Mouse (Mus musculus) left cerebral cortex, adult 11 months (tissue): ENCODE measurements around the gene Drd1.
A peak's percentile ranks its signal among the peaks of the same experiment; 100 is the strongest.

Experiments used
- DNase-seq: peaks from one replicate; pipeline ENCODE4 v3.0.0; 2022; ENCODE audit warnings: low spot score

The Drd1 gene

GRCm38 (mm10) chr13:54055448-54055861 lies at the start of gene Drd1:
Drd1 (minus strand) TSS chr13:54055705.
- peak; percentile 76 for DNase-seq

GRCm38 (mm10) chr13:54103866-54104265 lies 48.4 kb upstream of the Drd1 start:
- DNase-seq = no peak

GRCm38 (mm10) chr13:54103271-54103670 lies 47.8 kb upstream of the Drd1 start:
- DNase-seq = no peak

GRCm38 (mm10) chr13:54102061-54102460 lies 46.6 kb upstream of the Drd1 start:
- DNase-seq = no peak

- peak; percentile 78 for DNase-seq
Observed at GRCm38 (mm10) chr13:54101031-54101820, 45.7 kb upstream of the Drd1 start.

GRCm38 (mm10) chr13:54097797-54098196 lies 42.3 kb upstream of the Drd1 start:
- DNase-seq = no peak

- DNase-seq = no peak
Observed at GRCm38 (mm10) chr13:54097227-54097626, 41.7 kb upstream of the Drd1 start.

GRCm38 (mm10) chr13:54095721-54096120 lies 40.2 kb upstream of the Drd1 start:
- DNase-seq = no peak

GRCm38 (mm10) chr13:54094963-54095362 lies 39.5 kb upstream of the Drd1 start:
- DNase-seq = no peak

- no peak for DNase-seq
Observed at GRCm38 (mm10) chr13:54094349-54094748, 38.8 kb upstream of the Drd1 start.

- no peak for DNase-seq
Observed at GRCm38 (mm10) chr13:54091719-54092118, 36.2 kb upstream of the Drd1 start.

- DNase-seq = no peak
Observed at GRCm38 (mm10) chr13:54085266-54085665, 29.8 kb upstream of the Drd1 start.

- DNase-seq = no peak
Observed at GRCm38 (mm10) chr13:54084826-54085225, 29.3 kb upstream of the Drd1 start.

- DNase-seq = no peak
Observed at GRCm38 (mm10) chr13:54084178-54084577, 28.7 kb upstream of the Drd1 start.

- DNase-seq = no peak
Observed at GRCm38 (mm10) chr13:54082946-54083345, 27.4 kb upstream of the Drd1 start.

- DNase-seq = no peak
Observed at GRCm38 (mm10) chr13:54080785-54081184, 25.3 kb upstream of the Drd1 start.

GRCm38 (mm10) chr13:54079782-54080759 lies 24.6 kb upstream of the Drd1 start:
- no peak for DNase-seq

- no peak for DNase-seq
Observed at GRCm38 (mm10) chr13:54077470-54078174, 22.1 kb upstream of the Drd1 start.

GRCm38 (mm10) chr13:54076762-54077460 lies 21.4 kb upstream of the Drd1 start:
- DNase-seq = no peak

GRCm38 (mm10) chr13:54076051-54076450 lies 20.5 kb upstream of the Drd1 start:
- DNase-seq = no peak

- DNase-seq = no peak
Observed at GRCm38 (mm10) chr13:54075416-54075815, 19.9 kb upstream of the Drd1 start.

GRCm38 (mm10) chr13:54073491-54073890 lies 18.0 kb upstream of the Drd1 start:
- no peak for DNase-seq
